Mouse (Mus musculus): ENCODE measurements around the gene Tspan15.

Tspan15 gene

DNA sequence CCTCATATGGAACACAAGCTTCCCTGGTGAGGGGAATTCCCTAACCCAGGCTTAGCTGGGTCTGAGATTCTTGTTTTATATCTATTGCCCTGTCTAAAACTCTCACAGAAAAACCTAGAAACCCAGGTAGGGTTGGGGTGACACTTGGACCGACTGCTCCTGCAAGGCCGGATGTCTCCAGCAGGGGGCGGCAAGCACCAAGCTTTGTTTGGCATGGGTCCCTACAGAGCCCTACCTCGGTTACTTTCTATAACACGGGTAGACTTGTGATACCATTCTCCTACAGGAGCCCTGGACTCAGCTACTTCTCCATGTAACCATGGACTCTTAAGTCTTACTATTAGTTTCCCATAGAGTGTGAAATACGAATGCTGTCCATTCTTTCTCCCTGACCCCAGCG is 44.2 kb downstream of the Tspan15 start:
- DNase-seq: peak; percentile 61 to 86

GRCm38 (mm10) chr10:62183053-62183452 is 48.0 kb downstream of the Tspan15 start:
- peak; percentile 78 to 94 for DNase-seq

- DNase-seq: no peak
Measured at GRCm38 (mm10) chr10:62182471-62183014, 48.5 kb downstream of the Tspan15 start.

GRCm38 (mm10) chr10:62181701-62182100 is 49.4 kb downstream of the Tspan15 start:
- DNase-seq: no peak

DNA sequence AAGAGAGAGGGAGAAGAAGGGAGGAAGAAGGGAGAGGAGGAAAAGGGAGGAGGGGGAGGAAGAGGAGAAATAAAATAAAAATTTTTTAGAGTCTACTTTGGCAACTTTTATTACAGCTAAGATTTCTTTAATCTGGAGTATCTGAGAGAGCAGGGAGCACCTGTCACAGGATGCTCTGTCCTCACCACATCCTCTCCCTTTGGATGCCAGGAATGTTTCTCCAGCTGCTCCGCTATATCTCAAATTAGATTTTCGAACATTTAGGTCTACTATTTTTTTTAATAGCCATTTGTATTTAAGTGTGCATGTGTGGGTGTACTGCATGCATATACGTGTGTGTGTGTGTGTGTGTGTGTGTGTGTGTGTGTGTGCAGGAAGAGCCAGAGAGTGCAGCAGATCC is 51.1 kb downstream of the Tspan15 start:
- DNase-seq: no peak

DNA sequence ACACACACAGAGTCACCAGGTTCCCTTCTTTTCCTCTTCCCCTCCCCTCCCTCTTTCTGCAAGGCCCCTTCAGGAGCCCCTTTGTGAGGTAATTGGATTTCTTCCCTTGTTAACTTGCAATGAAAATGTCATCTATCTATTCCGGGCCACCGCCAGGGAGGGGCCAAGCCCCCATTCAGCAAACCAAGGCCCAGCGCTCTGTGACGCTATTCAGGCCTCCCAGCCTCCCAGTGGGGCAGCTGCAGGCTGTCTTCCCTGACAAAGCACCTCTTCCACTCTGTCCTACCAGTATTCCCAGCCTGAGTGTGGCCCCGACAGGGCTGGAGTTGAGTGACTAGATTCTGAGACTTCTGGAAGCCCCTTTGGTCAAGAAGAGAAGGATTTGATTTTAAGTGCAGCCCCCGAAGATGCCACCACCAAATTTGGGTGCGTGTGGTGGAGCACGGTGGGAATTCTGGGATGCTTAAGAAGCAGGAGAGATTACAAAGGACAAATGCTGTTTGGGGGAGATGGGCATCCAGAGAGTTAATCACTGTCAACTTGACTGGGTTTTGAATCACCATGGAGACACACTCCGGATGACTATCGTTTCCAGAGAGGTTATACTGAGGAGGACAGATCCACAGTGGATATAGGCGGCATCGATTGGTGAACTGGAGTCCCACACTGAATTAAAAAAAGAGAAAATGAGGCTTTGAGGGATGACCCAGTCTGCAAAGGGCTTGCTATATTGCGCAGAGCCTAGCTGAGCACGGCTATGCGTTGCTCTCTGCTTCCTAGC is 56.3 kb downstream of the Tspan15 start:
- no peak for DNase-seq

DNA sequence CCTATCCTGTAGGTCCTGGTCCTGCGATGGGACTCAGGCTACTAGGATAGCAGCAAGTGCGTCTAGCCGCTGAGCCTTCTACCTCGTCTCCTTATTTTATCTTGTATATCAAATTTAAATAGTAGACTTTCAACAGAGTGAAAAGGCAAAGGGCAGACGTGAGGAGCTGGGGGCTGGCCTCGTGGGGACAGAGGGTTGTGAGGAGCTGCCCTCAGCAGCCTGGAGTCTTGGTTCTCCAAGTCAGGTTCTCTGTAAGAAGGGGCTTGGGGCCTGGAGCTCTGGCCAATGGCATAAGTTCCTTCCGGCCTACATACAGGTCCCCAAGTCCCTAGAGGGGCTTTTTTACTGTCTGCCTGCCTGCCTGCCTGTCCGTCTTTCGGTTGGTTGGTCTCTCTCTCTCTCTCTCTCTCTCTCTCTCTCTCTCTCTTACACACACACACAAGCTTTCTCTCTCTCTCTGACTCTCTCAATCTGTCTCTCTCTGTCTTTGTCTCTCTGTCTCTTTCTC is 57.1 kb downstream of the Tspan15 start:
- no peak for DNase-seq

DNA sequence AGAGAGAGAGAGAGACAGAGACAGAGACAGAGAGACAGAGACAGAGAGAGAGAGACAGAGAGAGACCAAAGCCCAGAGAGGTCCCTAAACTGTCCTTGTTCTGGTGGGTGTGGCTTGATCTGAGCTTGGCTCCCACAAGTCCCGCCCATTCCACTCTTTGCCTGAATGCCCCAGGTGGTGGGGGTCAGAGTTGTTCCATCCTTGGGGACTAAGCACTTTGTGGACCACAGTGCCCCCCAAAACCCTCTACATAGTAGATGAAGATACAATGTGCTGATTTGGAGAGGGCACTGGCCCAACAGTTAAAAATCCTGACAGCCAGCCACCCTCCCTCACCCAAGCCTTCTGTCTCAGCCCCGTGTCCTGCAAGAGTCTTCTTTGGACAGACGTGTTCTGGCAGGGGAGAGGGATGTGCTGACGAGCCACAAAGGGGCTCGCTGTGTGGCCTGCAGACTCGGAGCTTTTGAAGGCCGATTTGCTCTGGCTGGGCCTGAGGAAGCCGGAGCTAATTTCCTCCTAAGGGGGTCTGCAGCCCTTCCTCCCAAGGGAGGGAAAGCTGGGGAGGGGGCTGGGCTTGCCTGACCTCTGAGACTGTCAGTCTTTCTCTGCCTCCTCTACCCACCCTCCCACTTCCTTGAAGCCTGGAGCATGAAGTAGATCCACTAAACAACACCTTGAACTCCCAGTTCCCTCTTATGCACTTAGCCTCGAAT is 58.1 kb downstream of the Tspan15 start:
- no peak for DNase-seq

- peak in 1 of 2 experiments; percentile 7 for DNase-seq
Measured at GRCm38 (mm10) chr10:62162410-62162809, 68.6 kb downstream of the Tspan15 start.

DNA sequence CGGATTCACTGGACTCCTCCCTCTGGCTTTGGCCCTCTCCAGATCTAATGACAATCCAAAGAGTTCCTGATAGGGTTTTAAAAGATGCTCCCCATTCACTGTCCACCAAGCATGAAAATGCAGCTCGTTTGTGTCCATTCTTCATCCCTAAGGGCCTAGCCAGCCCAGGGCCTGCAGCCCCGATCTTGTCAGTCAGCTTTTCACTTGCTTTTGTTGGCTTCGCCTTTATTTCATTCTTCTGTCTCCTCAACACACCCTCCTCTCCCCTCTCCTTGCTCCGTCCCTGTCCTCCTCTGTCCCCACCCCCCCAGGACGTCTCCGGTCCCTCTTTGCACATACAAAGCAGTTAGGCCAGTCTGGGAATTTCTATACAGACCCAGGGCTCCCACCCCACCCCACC is 81.1 kb downstream of the Tspan15 start:
- no peak for DNase-seq

DNA sequence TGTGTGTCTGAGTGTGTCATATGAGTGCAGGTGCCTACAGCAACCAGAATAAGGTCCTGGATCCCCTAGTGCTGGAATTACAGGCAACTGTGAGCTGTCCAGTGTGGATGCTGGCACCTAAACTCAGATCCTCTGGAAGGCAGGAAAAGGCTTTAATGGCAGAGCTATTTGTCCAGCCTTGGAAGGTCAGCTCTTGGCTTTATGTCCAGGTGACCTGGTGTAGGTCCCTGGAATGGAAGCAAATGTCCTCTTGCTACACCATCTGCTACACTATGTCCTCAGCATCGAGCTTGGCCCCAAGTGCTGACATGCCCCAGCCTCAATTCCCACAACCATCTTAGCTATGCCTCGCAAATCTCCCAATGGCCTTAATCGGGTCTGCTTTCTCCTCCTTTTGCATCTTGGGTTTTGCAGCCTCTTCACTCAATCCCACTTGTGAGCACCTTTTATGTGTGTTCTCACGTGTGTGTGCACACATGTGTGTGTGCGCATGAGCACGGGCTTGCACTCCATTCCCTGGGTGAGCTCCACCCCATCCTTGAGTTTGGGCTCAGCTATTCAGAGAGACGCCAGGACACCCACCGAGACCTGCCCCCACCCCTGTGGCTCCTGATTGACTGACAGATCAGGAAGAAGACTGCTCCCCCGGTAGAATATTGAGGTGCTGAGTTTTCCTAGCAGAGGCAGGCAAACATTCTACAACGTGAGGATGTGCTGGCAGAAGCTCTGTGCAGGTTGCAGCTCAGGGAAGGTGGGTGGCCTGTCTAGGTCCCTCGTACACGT is 83.4 kb downstream of the Tspan15 start:
- DNase-seq: no peak

DNA sequence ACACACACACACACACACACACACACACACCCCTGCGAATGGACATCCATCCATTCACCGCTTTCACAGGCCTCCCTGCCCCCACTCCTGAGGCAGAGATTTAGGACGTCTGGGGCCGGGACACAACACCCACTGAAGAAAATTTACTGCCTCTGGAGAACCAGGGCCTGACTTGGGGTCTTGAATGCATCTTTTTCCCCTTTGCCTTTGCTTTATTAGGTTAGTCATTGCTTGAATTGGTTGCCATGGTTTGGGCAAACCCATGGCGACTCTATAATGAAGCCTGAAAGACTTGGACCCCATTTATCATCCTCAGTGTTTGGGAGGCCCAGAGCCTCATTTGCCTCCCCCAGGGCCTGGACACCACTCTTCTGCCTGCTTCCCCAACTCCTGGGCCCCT is 85.1 kb downstream of the Tspan15 start:
- no peak for DNase-seq

- DNase-seq: no peak
Measured at GRCm38 (mm10) chr10:62143820-62144219, 87.2 kb downstream of the Tspan15 start, which contains the start of gene Fam241b. Gene Fam241b, minus strand, starts transcription at chr10:62143920.

GRCm38 (mm10) chr10:62138040-62138439 is 93.0 kb downstream of the Tspan15 start:
- no peak for DNase-seq

- DNase-seq: no peak
Measured at GRCm38 (mm10) chr10:62137150-62137549, 93.9 kb downstream of the Tspan15 start.

GRCm38 (mm10) chr10:62135696-62136470 is 95.2 kb downstream of the Tspan15 start:
- DNase-seq: no peak

Measured in spleen, adult 18-20 months (tissue).